Mouse (Mus musculus): ENCODE data around the gene Eif5a2. TPM values are rescaled to one million over a fixed set of nuclear protein-coding genes. Genes with fewer than 3 reads are reported as not detected.

Eif5a2 gene
- polyA plus RNA-seq, 1 experiment from 2014 or later = 6.3 TPM

DNA sequence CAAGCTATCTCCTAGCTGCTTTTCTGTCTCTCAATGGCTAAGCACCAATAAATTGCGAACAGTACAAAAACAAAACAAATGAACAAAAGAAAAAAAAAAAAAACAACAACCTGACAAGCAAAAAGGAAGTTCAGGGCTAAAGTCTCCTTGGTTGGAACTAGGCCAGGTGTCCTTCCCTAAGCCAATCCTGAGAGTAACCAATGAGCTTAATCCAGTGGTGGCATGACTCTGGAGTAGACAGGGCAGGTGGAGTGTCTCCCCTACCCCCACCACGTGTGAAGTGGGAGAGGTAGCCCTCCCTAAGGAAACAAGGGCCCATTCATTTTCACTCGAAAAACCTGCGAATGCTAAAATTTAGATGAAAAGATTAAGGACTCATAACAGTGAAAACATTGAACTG lies 30.4 kb downstream of the Eif5a2 start:
- ATAC-seq (ENCODE audit: insufficient number of reproducible peaks, low FRiP score, low TSS enrichment, low read depth) = no peak
- 65% methylated on average over 4 of the region's 4 CpGs for WGBS
- H3K9ac ChIP-seq = no peak overlapping the region
- no peak overlapping the region for H3K4me3 ChIP-seq (replicated peaks)
- no peaks in the 10 kb centered on the region for H3K9me3 ChIP-seq (replicated peaks)
- peaks cover 4% of the 10 kb centered on the region; the same call in 1 of the 2 replicates for H3K4me1 ChIP-seq
- H3K36me3 ChIP-seq = peaks cover 14% of the 10 kb centered on the region; the same call in 1 of the 2 replicates
- no peaks in the 10 kb centered on the region for H3K27me3 ChIP-seq
- no peak overlapping the region for H3K27ac ChIP-seq (replicated peaks)
- no peak overlapping the region for H3K4me2 ChIP-seq (replicated peaks)

DNA sequence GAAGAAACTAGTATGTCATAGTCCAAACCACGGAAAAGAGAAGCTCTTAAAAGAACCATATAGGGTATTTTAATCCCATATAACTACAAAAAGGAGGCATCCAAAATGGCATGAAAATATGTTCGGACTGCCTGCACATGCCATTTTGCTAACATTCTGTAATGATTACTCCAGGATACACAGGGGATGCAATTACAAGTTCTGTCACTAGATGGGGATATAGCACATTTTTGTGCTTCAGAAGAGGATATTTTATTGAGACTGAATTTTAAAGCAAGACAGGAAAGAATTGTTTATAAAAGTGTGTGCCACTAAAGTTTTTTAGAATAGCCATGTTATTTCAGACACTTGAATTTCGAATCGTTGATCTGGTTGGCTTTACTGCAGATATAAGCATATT lies 33.3 kb downstream of the Eif5a2 start:
- no peak for ATAC-seq (ENCODE audit: insufficient number of reproducible peaks, low FRiP score, low TSS enrichment, low read depth)
- no peak overlapping the region for H3K4me3 ChIP-seq (replicated peaks)
- no peaks in the 10 kb centered on the region for H3K4me1 ChIP-seq
- WGBS = 5% methylated on average over 4 of the region's 4 CpGs
- no peak overlapping the region for H3K9ac ChIP-seq
- no peaks in the 10 kb centered on the region for H3K27me3 ChIP-seq
- no peak overlapping the region for H3K4me2 ChIP-seq (replicated peaks)
- H3K36me3 ChIP-seq = no peaks in the 10 kb centered on the region
- H3K9me3 ChIP-seq (replicated peaks) = no peaks in the 10 kb centered on the region
- H3K27ac ChIP-seq (replicated peaks) = no peak overlapping the region

DNA sequence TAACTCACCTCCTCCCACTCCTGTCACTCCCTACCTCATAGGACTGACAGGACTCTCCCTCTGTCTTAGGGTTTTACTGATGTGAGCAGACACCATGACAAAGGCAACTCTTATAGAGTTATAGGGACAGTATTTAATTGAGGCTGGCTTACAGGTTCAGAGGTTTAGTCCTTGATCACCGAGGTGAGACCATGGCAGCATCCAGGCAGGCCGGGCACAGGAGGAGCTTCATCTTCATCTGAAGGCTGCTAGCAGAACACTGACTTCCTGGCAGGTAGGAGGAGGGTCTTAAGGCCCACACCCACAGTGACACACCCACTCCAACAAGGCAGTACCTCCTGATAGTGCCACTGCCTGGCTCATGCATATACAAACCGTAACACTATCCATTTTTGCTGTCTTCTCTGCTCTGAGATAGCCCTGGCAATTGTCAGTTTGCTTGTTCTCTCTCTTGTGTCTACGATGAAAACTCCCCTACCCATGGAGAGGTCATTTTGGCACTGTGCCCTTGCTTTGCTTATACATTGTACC lies 35.0 kb downstream of the Eif5a2 start:
- H3K27ac ChIP-seq (replicated peaks) = no peak overlapping the region
- H3K9me3 ChIP-seq (replicated peaks) = no peaks in the 10 kb centered on the region
- 78% methylated on average over 4 of the region's 4 CpGs for WGBS
- H3K4me3 ChIP-seq (replicated peaks) = no peak overlapping the region
- H3K4me2 ChIP-seq (replicated peaks) = no peak overlapping the region
- H3K9ac ChIP-seq = no peak overlapping the region
- H3K27me3 ChIP-seq = no peaks in the 10 kb centered on the region
- no peak for ATAC-seq (ENCODE audit: insufficient number of reproducible peaks, low FRiP score, low TSS enrichment, low read depth)
- no peaks in the 10 kb centered on the region for H3K36me3 ChIP-seq
- no peaks in the 10 kb centered on the region for H3K4me1 ChIP-seq

DNA sequence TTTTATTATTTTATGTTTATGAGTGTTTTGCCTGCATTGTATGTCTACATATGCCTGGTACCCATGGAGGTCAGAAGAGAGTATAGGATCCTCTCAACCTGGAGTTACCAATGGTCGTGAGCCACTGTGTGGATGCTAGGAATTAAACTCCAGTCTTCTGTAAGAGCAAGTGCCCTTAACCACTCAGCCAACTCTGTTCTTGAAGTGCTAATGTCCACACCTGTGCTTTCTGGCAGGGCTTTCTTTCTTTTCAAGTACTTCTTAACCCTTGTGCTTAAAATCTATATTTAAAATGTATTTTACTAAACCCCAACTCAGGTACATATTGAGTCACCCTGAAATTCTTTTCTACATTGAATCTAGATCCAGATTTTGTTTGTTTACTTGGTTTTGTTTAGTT lies 45.2 kb downstream of the Eif5a2 start:
- ATAC-seq (ENCODE audit: insufficient number of reproducible peaks, low FRiP score, low TSS enrichment, low read depth) = no peak
- 88% methylated on average over 1 of the region's 1 CpGs for WGBS
- H3K4me1 ChIP-seq = no peaks in the 10 kb centered on the region
- H3K9me3 ChIP-seq (replicated peaks) = no peaks in the 10 kb centered on the region
- no peaks in the 10 kb centered on the region for H3K36me3 ChIP-seq
- H3K9ac ChIP-seq = no peak overlapping the region
- H3K27ac ChIP-seq (replicated peaks) = no peak overlapping the region
- no peaks in the 10 kb centered on the region for H3K27me3 ChIP-seq
- no peak overlapping the region for H3K4me3 ChIP-seq (replicated peaks)
- no peak overlapping the region for H3K4me2 ChIP-seq (replicated peaks)

DNA sequence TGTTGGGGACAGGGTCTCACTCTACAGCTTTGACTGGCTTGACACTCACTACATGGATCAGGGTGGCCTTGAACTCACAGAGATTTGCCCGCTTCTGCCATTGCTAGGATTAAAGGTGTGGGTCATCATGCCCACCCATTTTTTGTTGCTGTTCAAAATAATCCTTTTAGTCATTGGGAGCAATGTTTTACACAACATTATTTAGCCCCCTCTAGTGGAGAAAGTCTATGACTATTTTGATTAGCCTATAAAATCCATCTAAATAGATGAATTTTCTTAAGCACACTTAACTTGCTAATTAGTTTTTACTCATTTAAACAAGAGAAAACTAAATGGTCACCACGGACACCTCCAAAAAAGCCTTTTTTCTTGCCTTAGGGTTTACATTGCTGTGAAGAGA lies 46.5 kb downstream of the Eif5a2 start:
- H3K9ac ChIP-seq = no peak overlapping the region
- 89% methylated on average over 2 of the region's 2 CpGs for WGBS
- H3K36me3 ChIP-seq = no peaks in the 10 kb centered on the region
- no peak for ATAC-seq (ENCODE audit: insufficient number of reproducible peaks, low FRiP score, low TSS enrichment, low read depth)
- no peak overlapping the region for H3K27ac ChIP-seq (replicated peaks)
- no peak overlapping the region for H3K4me2 ChIP-seq (replicated peaks)
- H3K4me1 ChIP-seq = no peaks in the 10 kb centered on the region
- H3K9me3 ChIP-seq (replicated peaks) = no peaks in the 10 kb centered on the region
- no peaks in the 10 kb centered on the region for H3K27me3 ChIP-seq
- H3K4me3 ChIP-seq (replicated peaks) = no peak overlapping the region

DNA sequence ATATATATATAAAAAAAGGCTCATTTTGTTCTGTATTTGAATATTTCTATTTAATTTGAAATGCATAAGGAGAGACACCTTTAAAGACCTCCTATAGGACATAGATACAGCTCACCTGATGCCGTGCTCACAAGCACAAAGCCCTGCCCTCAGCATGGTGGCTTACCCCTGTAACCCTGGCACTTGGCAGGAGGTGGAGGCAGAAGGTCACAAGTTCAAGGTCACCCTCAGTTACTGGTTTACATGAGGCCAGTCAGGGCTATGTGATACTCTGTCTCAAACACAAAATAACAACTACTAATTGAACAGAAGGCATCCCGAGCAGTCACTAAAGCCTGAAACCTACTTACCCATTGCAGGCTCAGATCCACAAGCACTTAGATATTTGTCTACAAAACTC lies 48.4 kb downstream of the Eif5a2 start:
- Histone ChIP-seq H3K4me3 (replicated peaks) (no peak overlapping the region), H3K4me2 (replicated peaks) (no peak overlapping the region), H3K9ac (no peak overlapping the region), H3K27me3 (no peaks in the 10 kb centered on the region), H3K27ac (replicated peaks) (no peak overlapping the region), H3K4me1 (no peaks in the 10 kb centered on the region), H3K9me3 (replicated peaks) (no peaks in the 10 kb centered on the region), H3K36me3 (no peaks in the 10 kb centered on the region)
- no peak for ATAC-seq (ENCODE audit: insufficient number of reproducible peaks, low FRiP score, low TSS enrichment, low read depth)
- WGBS = 93% methylated on average over 2 of the region's 2 CpGs

DNA sequence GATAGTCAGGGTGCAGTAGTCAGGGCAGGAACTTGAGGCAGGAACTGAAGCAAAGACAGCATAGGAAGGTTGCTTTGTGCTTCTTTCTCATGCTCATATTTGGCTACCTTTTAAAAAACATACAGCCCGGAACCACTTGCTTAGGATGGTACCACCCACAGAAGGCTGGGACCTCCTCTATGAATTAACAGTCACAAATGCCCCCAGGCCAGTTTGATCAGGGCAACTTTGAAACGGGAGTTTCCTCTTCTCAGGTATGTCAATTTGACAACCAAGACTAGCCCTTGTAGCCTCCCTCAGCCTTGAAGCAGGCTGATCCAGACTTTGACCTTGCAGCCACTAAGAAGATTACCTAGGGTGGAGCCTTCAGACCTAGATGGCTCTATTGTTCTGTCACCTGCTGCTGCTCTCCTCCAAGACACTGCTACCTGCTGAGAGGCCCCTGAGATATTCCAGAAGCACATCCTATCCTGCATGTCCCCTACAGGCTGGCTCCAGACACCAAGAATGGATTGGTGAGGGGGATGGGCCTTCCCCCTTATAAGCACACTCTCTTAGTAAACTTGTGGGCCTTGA lies 55.8 kb downstream of the Eif5a2 start:
- H3K9ac ChIP-seq = no peak overlapping the region
- H3K4me2 ChIP-seq (replicated peaks) = no peak overlapping the region
- H3K27me3 ChIP-seq = no peaks in the 10 kb centered on the region
- H3K9me3 ChIP-seq (replicated peaks) = no peaks in the 10 kb centered on the region
- H3K4me3 ChIP-seq (replicated peaks) = no peak overlapping the region
- no peaks in the 10 kb centered on the region for H3K36me3 ChIP-seq
- no peak overlapping the region for H3K27ac ChIP-seq (replicated peaks)
- no peaks in the 10 kb centered on the region for H3K4me1 ChIP-seq
- ATAC-seq (ENCODE audit: insufficient number of reproducible peaks, low FRiP score, low TSS enrichment, low read depth) = no peak
- WGBS = 54% methylated on average over 2 of the region's 2 CpGs

DNA sequence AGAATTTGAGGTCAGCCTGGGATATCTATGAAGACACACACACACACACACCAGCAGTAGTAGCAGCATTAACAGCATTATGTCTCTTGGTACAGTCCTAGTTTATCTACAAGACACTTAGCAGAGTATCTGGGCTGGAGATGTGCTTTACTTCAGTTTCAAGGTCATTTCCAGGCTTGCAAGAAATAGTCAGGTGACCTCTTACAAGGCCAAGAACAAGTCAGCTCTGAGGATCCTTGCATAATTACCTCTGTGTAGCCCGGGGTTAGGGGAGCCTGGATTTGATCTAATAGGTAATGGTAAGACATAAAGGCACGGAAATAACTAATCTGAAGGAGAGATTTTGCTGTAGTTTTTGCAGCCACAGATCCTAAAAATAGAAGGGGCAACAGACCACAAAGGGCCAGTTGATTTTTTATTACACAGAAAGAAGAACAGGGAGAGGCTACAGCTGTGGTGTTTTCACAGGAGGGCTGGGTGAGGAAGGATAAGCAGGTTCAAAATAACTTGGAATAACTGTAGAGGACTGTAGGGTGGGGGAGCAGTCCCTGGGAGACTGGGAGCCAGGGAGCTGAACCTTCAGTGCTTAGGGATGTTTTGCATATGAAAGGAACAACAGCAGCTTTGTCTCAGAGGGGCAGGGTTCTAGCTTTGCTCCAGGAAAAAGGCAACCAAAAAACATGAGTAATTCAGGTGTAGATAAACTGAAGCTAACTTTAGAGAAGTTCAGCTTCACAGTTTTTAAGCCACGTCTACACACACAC lies 61.0 kb downstream of the Eif5a2 start:
- Histone ChIP-seq H3K9me3 (replicated peaks) (no peaks in the 10 kb centered on the region), H3K27me3 (no peaks in the 10 kb centered on the region), H3K4me1 (no peaks in the 10 kb centered on the region), H3K4me2 (replicated peaks) (no peak overlapping the region), H3K4me3 (replicated peaks) (no peak overlapping the region), H3K36me3 (no peaks in the 10 kb centered on the region), H3K9ac (no peak overlapping the region), H3K27ac (replicated peaks) (no peak overlapping the region)
- 26% methylated on average over 3 of the region's 3 CpGs for WGBS
- no peak for ATAC-seq (ENCODE audit: insufficient number of reproducible peaks, low FRiP score, low TSS enrichment, low read depth)

DNA sequence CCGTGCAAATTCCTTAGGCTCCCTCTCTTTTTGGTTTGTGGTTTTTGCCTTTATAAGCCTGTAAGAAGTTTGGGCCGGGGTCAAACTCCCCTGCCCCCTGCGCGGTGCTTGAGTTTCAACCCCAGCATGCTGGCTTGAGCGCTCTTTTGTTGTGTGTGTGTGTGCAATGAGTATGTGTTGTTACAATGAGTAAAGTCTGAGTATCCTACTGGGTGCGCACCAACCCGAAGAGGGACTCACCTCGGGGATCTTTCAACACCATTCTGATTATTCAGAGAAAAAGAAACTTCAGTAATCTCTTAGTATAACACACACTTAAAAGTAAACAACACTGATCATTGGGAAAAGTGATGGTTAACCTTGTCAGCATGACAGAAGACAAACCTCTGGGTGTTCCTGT lies 62.2 kb downstream of the Eif5a2 start:
- H3K27me3 ChIP-seq = no peaks in the 10 kb centered on the region
- no peak overlapping the region for H3K4me2 ChIP-seq (replicated peaks)
- H3K9me3 ChIP-seq (replicated peaks) = no peaks in the 10 kb centered on the region
- ATAC-seq (ENCODE audit: insufficient number of reproducible peaks, low FRiP score, low TSS enrichment, low read depth) = no peak
- no peak overlapping the region for H3K9ac ChIP-seq
- H3K27ac ChIP-seq (replicated peaks) = no peak overlapping the region
- no peaks in the 10 kb centered on the region for H3K36me3 ChIP-seq
- WGBS = 64% methylated on average over 8 of the region's 8 CpGs
- H3K4me1 ChIP-seq = no peaks in the 10 kb centered on the region
- H3K4me3 ChIP-seq (replicated peaks) = no peak overlapping the region

DNA sequence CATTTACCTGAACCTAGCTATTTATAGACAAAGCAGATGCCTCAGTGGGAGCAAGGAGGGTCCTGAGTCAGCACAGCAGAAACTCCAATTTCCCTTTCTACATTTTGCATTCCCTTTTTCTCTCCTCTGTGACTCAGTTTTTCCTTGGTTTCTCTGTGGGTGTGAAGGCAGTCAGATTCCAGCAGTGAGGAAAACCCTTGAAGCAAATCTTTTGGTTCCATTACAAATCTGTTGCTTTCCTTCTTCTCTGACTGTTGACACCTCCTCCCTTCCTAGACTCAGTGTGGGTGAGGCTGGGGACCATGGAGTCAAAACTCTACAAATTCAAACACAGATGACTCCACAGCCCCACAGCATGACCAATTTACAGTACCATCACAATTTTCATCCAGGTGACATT lies 66.0 kb downstream of the Eif5a2 start:
- ATAC-seq (ENCODE audit: insufficient number of reproducible peaks, low FRiP score, low TSS enrichment, low read depth) = no peak
- H3K4me1 ChIP-seq = no peaks in the 10 kb centered on the region
- H3K4me2 ChIP-seq (replicated peaks) = no peak overlapping the region
- H3K9me3 ChIP-seq (replicated peaks) = no peaks in the 10 kb centered on the region
- no peak overlapping the region for H3K4me3 ChIP-seq (replicated peaks)
- H3K36me3 ChIP-seq = no peaks in the 10 kb centered on the region
- no peak overlapping the region for H3K9ac ChIP-seq
- H3K27ac ChIP-seq (replicated peaks) = no peak overlapping the region
- H3K27me3 ChIP-seq = no peaks in the 10 kb centered on the region
